Mouse (Mus musculus): Measurements from ENCODE around the gene Gm45062.

DNA sequence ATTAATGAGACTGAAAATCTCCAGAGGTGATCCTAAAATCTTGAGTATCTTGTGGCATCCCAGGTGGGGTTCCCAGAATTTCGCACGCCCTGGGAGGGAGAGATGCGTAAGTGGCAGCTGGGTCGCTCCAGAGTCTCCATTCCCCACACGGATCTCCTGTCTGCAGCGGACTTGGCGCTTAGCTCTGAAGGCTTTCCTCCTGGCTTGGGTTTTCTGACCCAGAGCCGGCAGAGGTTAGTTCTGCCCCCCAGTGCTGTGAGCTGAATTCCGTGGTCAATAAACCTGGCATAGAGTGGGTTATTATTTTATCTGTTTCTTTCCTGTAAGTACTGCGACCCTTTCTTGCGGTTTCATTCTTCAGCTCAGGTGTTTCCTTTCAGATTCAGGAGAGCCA lies 105.5 kb downstream of the Gm45062 start:
- TF ChIP-seq CTCF (IDR thresholded peaks at IDR 0.05; ENCODE audit: low read depth) (no peak), EP300 (IDR thresholded peaks at IDR 0.05; ENCODE audit: low read depth) (no peak)
